Mouse (Mus musculus): Measurements from ENCODE around the gene Pga5. TPM values are rescaled to one million over a fixed set of nuclear protein-coding genes. Genes with fewer than 3 reads are reported as not detected.

The Pga5 gene
- polyA plus RNA-seq, 1 experiment from 2014 or later, result not detected

DNA sequence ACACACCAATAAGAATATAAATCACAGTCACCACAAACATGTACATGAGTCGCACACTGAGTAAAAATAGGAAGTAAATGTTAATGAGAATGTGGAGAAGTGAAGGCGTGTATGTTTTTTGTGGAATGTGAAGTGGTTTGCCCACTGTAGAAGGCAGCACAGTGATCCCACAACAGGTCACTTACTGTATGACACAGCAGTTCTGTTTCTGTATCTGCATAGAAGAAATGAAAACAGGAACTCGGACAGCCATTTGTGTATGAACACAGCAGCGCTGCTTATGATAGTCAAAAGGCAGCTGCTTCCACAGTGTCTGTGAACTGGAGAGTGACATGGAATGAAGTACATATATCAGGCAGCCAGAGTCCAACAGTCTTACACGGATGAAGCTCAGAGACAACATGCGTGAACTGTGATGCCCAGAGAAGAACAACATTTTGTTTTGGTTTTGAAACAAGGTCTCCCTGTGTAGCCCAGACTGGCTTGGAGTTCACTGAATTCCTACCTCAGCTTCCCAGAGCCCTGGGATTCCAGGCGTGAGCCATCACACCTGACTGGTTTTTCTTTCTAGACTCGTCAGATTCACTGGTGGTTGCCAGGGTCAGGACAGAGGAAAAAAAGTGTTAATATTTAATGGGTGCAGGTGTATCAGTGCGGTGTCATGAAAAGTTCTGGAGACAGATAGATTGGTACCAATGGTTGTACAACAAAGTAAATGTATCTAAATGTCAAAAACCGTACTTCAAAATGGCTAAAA, 16.2 kb upstream of the Pga5 start:
- no peaks in the 10 kb centered on the region for H3K36me3 ChIP-seq (ENCODE audit: control insufficient read depth, insufficient read depth, low read length)
- WGBS, result 85% methylated on average over 10 of the region's 10 CpGs
- no peaks in the 10 kb centered on the region for H3K9me3 ChIP-seq (ENCODE audit: control insufficient read depth, low read length)
- H3K4me1 ChIP-seq (ENCODE audit: control insufficient read depth, insufficient read depth, low read depth, low read length), result peaks cover 43% of the 10 kb centered on the region
- H3K27ac ChIP-seq (ENCODE audit: low read depth, low read length), result no peak overlapping the region
- H3K27me3 ChIP-seq (replicated peaks; ENCODE audit: control insufficient read depth, insufficient read depth, low read length), result no peaks in the 10 kb centered on the region
- ATAC-seq, result no peak
- H3K4me2 ChIP-seq (ENCODE audit: low read length), result no peak overlapping the region
- H3K9ac ChIP-seq (ENCODE audit: low read depth, low read length), result no peak overlapping the region
- H3K4me3 ChIP-seq (ENCODE audit: low read length), result no peak overlapping the region

DNA sequence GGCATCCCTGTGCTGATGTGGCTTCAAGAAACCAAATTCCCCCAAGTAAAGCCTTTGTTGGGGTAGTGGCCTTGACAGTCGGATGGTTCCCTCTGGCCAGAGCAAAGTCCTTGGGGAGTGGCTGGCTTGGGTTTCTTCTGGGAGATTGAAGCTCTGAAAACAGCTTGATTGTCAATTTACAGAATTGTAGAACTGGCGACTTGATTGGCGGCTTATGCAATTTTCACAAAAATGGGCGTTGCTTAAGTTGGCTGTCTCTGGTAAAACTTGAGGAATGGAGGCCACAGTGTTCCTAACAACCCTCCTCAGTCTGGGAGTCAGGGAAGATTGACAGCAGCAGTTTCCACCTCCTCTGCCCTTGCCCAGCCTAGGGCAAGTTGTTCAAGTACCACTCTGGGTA, 14.5 kb upstream of the Pga5 start:
- peaks cover 37% of the 10 kb centered on the region for H3K4me1 ChIP-seq (ENCODE audit: control insufficient read depth, insufficient read depth, low read depth, low read length)
- ATAC-seq, result no peak

DNA sequence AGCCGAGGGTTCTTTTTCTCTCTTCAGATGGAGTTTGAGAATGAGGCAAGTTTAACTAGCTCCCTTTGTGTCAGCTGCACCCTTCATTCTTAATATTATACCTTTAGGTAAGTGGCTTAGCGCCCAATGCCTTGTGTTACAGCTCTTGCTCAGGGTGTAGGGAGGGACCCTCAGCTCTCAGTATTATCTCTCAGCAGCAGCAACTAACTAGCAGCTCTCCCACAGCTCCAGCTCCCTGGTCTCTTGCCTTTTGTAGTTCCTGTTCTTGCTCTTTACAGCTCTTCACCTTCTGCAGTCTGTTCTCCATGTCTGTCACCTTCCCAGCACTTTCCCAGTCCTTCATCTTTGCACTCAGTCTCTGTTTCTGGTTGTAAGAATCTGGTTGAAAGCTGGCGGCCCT, 13.8 kb upstream of the Pga5 start:
- no peak for ATAC-seq
- Histone ChIP-seq H3K4me1 (ENCODE audit: control insufficient read depth, insufficient read depth, low read depth, low read length) (peaks cover 33% of the 10 kb centered on the region), H3K36me3 (ENCODE audit: control insufficient read depth, insufficient read depth, low read length) (no peaks in the 10 kb centered on the region), H3K9me3 (ENCODE audit: control insufficient read depth, low read length) (no peaks in the 10 kb centered on the region), H3K27ac (ENCODE audit: low read depth, low read length) (no peak overlapping the region), H3K4me2 (ENCODE audit: low read length) (no peak overlapping the region), H3K4me3 (ENCODE audit: low read length) (no peak overlapping the region), H3K9ac (ENCODE audit: low read depth, low read length) (no peak overlapping the region), H3K27me3 (replicated peaks; ENCODE audit: control insufficient read depth, insufficient read depth, low read length) (no peaks in the 10 kb centered on the region)
- WGBS, result 78% methylated on average over 3 of the region's 3 CpGs

More for the DNA sequence above, 14.5 kb upstream of the Pga5 start:
- no peak overlapping the region for H3K27ac ChIP-seq (ENCODE audit: low read depth, low read length)
- H3K9ac ChIP-seq (ENCODE audit: low read depth, low read length), result no peak overlapping the region
- no peaks in the 10 kb centered on the region for H3K9me3 ChIP-seq (ENCODE audit: control insufficient read depth, low read length)
- WGBS, result 96% methylated on average over 4 of the region's 4 CpGs
- H3K4me3 ChIP-seq (ENCODE audit: low read length), result no peak overlapping the region
- H3K36me3 ChIP-seq (ENCODE audit: control insufficient read depth, insufficient read depth, low read length), result no peaks in the 10 kb centered on the region
- no peak overlapping the region for H3K4me2 ChIP-seq (ENCODE audit: low read length)
- H3K27me3 ChIP-seq (replicated peaks; ENCODE audit: control insufficient read depth, insufficient read depth, low read length), result no peaks in the 10 kb centered on the region

DNA sequence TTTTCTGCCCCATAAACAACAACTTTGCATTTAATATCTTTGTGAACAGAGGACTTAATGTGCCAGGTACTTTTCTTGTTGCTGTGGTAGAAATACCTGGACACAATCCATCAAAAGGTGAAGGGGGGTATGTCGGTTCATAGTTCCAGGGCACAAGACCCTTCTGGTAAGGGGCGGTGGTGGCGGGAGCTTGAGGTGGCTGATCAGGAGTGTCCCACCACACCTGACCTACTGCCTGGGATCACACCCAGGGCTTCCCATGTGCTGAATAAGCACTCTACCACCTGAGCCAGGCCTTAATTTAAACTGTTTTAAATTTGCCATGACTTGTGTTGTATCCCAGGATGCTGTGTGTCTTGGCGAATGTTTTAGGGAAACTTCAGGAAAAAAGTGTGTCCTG, 13.2 kb upstream of the Pga5 start:
- Histone ChIP-seq H3K4me2 (ENCODE audit: low read length) (no peak overlapping the region), H3K9me3 (ENCODE audit: control insufficient read depth, low read length) (no peaks in the 10 kb centered on the region), H3K36me3 (ENCODE audit: control insufficient read depth, insufficient read depth, low read length) (no peaks in the 10 kb centered on the region), H3K4me3 (ENCODE audit: low read length) (no peak overlapping the region), H3K4me1 (ENCODE audit: control insufficient read depth, insufficient read depth, low read depth, low read length) (peaks cover 33% of the 10 kb centered on the region), H3K27ac (ENCODE audit: low read depth, low read length) (no peak overlapping the region), H3K27me3 (replicated peaks; ENCODE audit: control insufficient read depth, insufficient read depth, low read length) (no peaks in the 10 kb centered on the region), H3K9ac (ENCODE audit: low read depth, low read length) (no peak overlapping the region)
- ATAC-seq, result no peak
- WGBS, result 96% methylated on average over 4 of the region's 4 CpGs

DNA sequence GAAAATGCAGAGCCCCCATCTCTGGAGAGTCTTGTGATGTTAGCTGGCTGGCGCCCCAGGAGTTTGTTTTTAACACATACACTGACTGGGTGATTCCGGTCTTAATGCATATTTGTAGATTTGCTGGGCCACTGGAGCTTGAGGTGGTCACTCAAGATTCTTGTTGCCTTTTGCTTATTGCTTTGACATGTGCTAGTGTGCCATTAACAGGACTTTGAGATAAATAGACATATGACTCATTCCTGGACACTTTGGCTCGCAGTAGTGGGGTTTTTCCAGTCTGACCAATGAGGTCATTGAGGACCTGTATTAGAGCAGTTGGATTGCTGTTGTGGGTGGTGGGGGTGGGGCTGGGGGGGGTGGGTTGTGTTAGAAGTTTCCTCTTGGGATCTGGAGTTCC, 12.5 kb upstream of the Pga5 start:
- Histone ChIP-seq H3K9ac (ENCODE audit: low read depth, low read length) (peak overlapping the region; percentile 45), H3K4me2 (ENCODE audit: low read length) (peak overlapping the region; percentile 73), H3K4me1 (ENCODE audit: control insufficient read depth, insufficient read depth, low read depth, low read length) (peaks cover 26% of the 10 kb centered on the region), H3K4me3 (ENCODE audit: low read length) (no peak overlapping the region), H3K36me3 (ENCODE audit: control insufficient read depth, insufficient read depth, low read length) (no peaks in the 10 kb centered on the region), H3K9me3 (ENCODE audit: control insufficient read depth, low read length) (no peaks in the 10 kb centered on the region), H3K27me3 (replicated peaks; ENCODE audit: control insufficient read depth, insufficient read depth, low read length) (no peaks in the 10 kb centered on the region), H3K27ac (ENCODE audit: low read depth, low read length) (peak overlapping the region; percentile 94)
- 79% methylated on average over 3 of the region's 3 CpGs for WGBS
- no peak for ATAC-seq

DNA sequence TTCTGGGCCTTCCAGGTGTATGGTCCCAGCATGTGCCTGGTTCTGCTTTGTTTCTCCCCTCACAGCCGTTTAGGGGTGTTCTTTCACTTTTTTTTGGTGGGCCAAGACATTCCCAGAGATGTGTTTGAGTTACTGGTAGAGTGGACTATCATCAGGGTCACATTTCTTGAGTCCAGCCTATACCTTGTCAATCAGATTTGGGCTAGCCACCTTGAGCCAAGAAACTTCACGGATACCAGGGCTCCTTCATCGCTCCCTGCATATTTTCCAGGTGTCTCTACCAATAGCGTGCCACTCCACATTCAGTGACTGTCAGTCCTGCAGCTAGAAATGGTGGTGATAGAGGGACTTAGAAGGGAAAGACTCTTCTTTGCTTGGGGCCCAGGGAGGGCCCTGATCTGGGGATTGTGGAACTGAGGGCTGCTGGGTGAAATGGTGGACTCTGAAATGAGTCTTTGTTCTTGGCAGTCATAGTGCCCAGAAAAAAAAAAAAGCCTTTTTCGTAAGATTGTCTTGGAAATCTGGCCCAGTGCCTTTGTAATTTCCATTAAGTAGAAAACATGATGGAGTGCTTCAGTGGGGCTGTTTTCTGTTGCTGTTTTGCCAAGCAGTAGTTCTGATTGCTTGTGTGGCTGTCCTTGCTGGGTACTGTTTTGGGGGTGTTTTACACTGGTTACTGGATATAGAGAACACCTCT, 11.7 kb upstream of the Pga5 start:
- H3K4me1 ChIP-seq (ENCODE audit: control insufficient read depth, insufficient read depth, low read depth, low read length), result peaks cover 23% of the 10 kb centered on the region
- peak overlapping the region; percentile 94 for H3K27ac ChIP-seq (ENCODE audit: low read depth, low read length)
- no peaks in the 10 kb centered on the region for H3K27me3 ChIP-seq (replicated peaks; ENCODE audit: control insufficient read depth, insufficient read depth, low read length)
- ATAC-seq, result peak; percentile 5
- WGBS, result 37% methylated on average over 5 of the region's 5 CpGs
- no peaks in the 10 kb centered on the region for H3K9me3 ChIP-seq (ENCODE audit: control insufficient read depth, low read length)
- peak overlapping the region; percentile 73 for H3K4me2 ChIP-seq (ENCODE audit: low read length)
- peak overlapping the region; percentile 70 for H3K4me3 ChIP-seq (ENCODE audit: low read length)
- H3K9ac ChIP-seq (ENCODE audit: low read depth, low read length), result peak overlapping the region; percentile 87
- H3K36me3 ChIP-seq (ENCODE audit: control insufficient read depth, insufficient read depth, low read length), result no peaks in the 10 kb centered on the region

DNA sequence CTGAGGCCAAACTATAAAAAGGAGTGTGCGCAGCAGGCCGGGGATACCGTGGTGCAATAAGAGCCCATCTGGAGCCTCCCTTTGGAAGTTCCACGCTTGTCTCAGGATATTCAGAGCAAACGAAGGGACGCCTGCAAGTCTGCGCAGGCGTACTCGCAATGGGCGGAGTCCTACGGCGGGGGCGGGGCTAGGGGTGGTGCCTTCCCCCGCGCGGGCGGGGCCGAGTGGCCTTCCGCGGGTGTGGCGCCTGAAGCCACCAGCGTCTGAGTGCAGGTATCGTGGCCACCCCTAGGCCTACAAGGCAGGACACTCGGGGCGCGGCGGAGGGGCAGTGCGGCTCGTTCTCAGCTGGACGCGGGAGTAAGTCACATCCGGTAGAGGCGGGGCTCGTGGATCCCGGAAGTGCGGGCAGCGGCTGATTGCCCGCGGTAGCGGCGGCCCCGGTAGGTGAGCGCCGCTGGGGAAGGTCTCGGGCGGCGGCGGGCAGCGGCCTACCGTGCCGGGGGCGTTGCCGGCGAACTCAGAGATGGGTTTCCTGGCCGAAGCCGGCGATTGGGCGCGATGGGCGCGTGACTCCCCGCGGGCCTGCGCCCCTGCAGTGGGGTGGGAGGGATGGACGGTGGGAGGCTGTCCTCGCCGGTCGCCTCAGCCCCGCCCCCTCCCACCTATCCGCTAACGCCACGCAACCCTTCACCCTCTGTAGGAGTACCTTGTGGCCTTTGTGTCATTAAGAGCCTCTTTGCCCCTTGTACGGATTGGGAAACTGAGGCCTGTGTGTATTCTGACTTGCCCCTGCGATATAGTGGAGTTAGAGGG, 10.9 kb upstream of the Pga5 start, which contains the start of gene Vps37c:
Gene Vps37c (plus strand): TSS at position 199 of the 816 bp plus-strand sequence.
- H3K9ac ChIP-seq (ENCODE audit: low read depth, low read length), result peak within 1 kb of the TSS; percentile 87
- no peaks in the 10 kb centered on the region for H3K27me3 ChIP-seq (replicated peaks; ENCODE audit: control insufficient read depth, insufficient read depth, low read length)
- no peaks in the 10 kb centered on the region for H3K9me3 ChIP-seq (ENCODE audit: control insufficient read depth, low read length)
- under 1% methylated on average over 58 of the region's 74 CpGs for WGBS
- ATAC-seq, result peak; percentile 90
- peak within 1 kb of the TSS; percentile 70 for H3K4me3 ChIP-seq (ENCODE audit: low read length)
- peak within 1 kb of the TSS; percentile 94 for H3K27ac ChIP-seq (ENCODE audit: low read depth, low read length)
- H3K4me1 ChIP-seq (ENCODE audit: control insufficient read depth, insufficient read depth, low read depth, low read length), result peaks cover 23% of the 10 kb centered on the region
- peak within 1 kb of the TSS; percentile 73 for H3K4me2 ChIP-seq (ENCODE audit: low read length)
- H3K36me3 ChIP-seq (ENCODE audit: control insufficient read depth, insufficient read depth, low read length), result no peaks in the 10 kb centered on the region

DNA sequence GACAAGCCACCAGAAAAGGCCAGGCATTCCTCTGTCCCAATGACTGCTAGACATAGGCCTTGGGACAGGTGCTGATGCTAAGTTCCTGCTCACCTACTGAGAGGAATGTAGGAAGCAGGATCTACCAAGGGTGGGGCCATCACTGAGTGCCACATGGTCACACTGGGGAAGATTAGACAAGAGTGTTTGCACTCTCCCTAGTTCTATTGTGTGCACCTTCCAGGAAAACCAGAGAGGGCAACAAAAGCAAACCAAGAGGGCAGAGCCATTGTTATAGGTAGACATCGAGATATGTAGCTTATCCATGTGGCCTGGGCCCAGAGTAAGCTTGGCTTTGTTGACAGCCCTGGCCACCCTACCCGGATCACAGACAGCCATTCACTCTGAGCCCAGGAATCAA, 7.9 kb upstream of the Pga5 start:
- Histone ChIP-seq H3K4me1 (ENCODE audit: control insufficient read depth, insufficient read depth, low read depth, low read length) (peaks cover 20% of the 10 kb centered on the region), H3K9ac (ENCODE audit: low read depth, low read length) (no peak overlapping the region), H3K36me3 (ENCODE audit: control insufficient read depth, insufficient read depth, low read length) (no peaks in the 10 kb centered on the region), H3K9me3 (ENCODE audit: control insufficient read depth, low read length) (no peaks in the 10 kb centered on the region), H3K4me3 (ENCODE audit: low read length) (no peak overlapping the region), H3K27me3 (replicated peaks; ENCODE audit: control insufficient read depth, insufficient read depth, low read length) (no peaks in the 10 kb centered on the region), H3K27ac (ENCODE audit: low read depth, low read length) (no peak overlapping the region), H3K4me2 (ENCODE audit: low read length) (no peak overlapping the region)
- ATAC-seq, result no peak
- WGBS, result 83% methylated on average over 2 of the region's 2 CpGs

DNA sequence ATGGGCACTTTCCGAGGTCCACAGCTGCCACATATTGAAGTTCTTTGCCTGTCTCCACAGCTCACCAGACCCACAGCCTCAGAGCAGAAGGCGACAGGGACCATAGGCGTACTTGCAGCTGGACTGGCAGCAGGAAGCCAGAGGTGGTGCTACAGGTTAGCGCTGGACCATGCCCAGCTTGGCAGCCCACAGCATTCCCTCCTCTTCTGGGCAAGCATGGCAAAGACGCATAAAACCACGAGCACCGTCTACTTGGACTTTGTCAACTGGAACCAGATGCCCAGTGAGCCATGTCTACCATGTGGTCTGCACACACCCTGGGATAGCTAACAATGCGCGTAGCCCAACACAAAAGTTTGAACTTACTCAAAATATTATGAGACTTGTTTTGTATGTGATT, 7.2 kb upstream of the Pga5 start:
- H3K36me3 ChIP-seq (ENCODE audit: control insufficient read depth, insufficient read depth, low read length), result no peaks in the 10 kb centered on the region
- no peaks in the 10 kb centered on the region for H3K27me3 ChIP-seq (replicated peaks; ENCODE audit: control insufficient read depth, insufficient read depth, low read length)
- no peak overlapping the region for H3K27ac ChIP-seq (ENCODE audit: low read depth, low read length)
- ATAC-seq, result no peak
- H3K4me3 ChIP-seq (ENCODE audit: low read length), result no peak overlapping the region
- peaks cover 14% of the 10 kb centered on the region for H3K4me1 ChIP-seq (ENCODE audit: control insufficient read depth, insufficient read depth, low read depth, low read length)
- no peak overlapping the region for H3K4me2 ChIP-seq (ENCODE audit: low read length)
- no peaks in the 10 kb centered on the region for H3K9me3 ChIP-seq (ENCODE audit: control insufficient read depth, low read length)
- WGBS, result 85% methylated on average over 9 of the region's 9 CpGs
- no peak overlapping the region for H3K9ac ChIP-seq (ENCODE audit: low read depth, low read length)

Data from hindbrain, embryonic 16.5 days (tissue).